Mouse (Mus musculus): ENCODE results near the gene Zrsr1.

DNA sequence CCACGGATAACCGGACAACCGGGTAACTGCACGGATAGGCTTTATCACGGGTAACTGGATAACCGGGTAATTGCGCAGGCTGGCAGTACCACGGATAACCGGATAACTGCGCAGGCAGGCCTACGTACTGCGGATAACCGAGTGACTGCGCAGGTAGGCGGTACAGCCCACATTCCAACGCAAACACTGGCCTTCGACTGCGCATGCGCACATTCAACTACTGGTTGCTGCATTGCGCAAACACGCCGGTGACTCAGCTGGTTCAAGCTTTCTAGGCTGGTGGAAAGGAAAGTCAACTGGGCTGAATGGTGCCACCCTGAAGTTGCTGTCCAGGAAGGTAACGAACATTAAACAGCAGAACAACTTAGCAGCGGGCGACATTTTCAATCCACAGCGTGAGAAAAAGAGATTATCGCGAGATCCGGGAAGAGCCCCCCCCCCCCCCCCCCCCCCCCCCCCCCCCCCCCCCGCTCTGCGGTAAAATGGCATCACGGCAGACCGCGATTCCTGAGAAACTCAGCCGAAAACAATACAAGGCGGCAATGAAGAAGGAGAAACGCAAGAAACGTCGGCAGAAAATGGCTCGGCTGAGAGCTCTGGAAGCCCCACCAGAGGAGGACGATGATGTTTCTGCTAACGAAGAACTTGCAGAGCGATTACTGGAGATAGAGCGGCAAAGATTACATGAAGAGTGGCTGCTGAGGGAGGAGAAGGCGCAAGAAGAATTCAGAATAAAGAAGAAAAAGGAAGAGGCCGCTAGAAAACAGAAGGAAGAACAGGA, 1.1 kb downstream of the Zrsr1 start:
- TF ChIP-seq POLR2A (IDR thresholded peaks at IDR 0.05; ENCODE audit: control insufficient read depth in 1 of 2, insufficient read depth in 1 of 2, low read depth in 1 of 2, low read length in 2 of 2, poor library complexity in 1 of 2) (peak; percentile 14 to 59; a peak in 3 of 4 replicates), CTCF (IDR thresholded peaks at IDR 0.05 in 2 of 3, conservative IDR thresholded peaks at IDR 0.05 in 1 of 3; ENCODE audit: control insufficient read depth in 1 of 3, insufficient read depth in 1 of 3, low read depth in 2 of 3, low read length in 3 of 3, poor library complexity in 1 of 3, severe bottlenecking in 1 of 3) (no peak), HCFC1 (IDR thresholded peaks at IDR 0.05; ENCODE audit: low read depth, low read length) (peak; percentile 70), ETS1 (IDR thresholded peaks at IDR 0.05; ENCODE audit: low read depth, low read length) (0 out of 2 replicates have a peak, but pooled peaks have one; percentile 58), ZNF384 (IDR thresholded peaks at IDR 0.05; ENCODE audit: low read depth, low read length) (no peak)

All from MEL (cell line).